Mouse (Mus musculus) kidney, embryonic 16.5 days (tissue): ENCODE measurements around the gene Trio. TPM values are rescaled to one million over a fixed set of nuclear protein-coding genes. Genes with fewer than 3 reads are reported as not detected.

ENCODE experiments used
- ATAC-seq: fragments of 200-750 bp; cut with Nextera tagmentation; 2 replicates; pipeline ENCODE4 v1.8.0; 2017; ENCODE audit warnings: moderate TSS enrichment; ENCODE audit not compliant: low FRiP score, low TSS enrichment
- H3K27ac ChIP-seq: fragments of 300-500 bp; sonication (generic); 2 replicates; pipeline ENCODE4 v1.5.1; 2014; ENCODE audit warnings: low read length
- H3K27me3 ChIP-seq: fragments of 300-500 bp; sonication (generic); 2 replicates; pipeline ENCODE4 v1.6.1; 2014; ENCODE audit warnings: low read length, control low read depth, mixed read lengths; ENCODE audit not compliant: insufficient read depth
- H3K36me3 ChIP-seq: fragments of 300-500 bp; sonication (generic); 2 replicates; pipeline ENCODE4 v1.6.1; 2014; ENCODE audit warnings: low read length, control low read depth, mixed read lengths; ENCODE audit not compliant: insufficient read depth
- H3K4me1 ChIP-seq: fragments of 300-500 bp; sonication (generic); 2 replicates; pipeline ENCODE4 v1.6.1; 2014; ENCODE audit warnings: low read length, control low read depth, mixed read lengths; ENCODE audit not compliant: insufficient read depth
- H3K4me2 ChIP-seq: fragments of 300-500 bp; sonication (generic); replicated peaks from 2 replicates; pipeline ENCODE4 v1.6.1; 2014; ENCODE audit warnings: low read depth, low read length
- H3K4me3 ChIP-seq: fragments of 300-500 bp; sonication (generic); 2 replicates; pipeline ENCODE4 v1.5.1; 2014; ENCODE audit warnings: mild to moderate bottlenecking, low read length
- H3K9ac ChIP-seq: fragments of 300-500 bp; sonication (generic); replicated peaks from 2 replicates; pipeline ENCODE4 v1.6.1; 2014; ENCODE audit warnings: low read length
- H3K9me3 ChIP-seq: fragments of 300-500 bp; sonication (generic); 2 replicates; pipeline ENCODE4 v1.6.1; 2016; ENCODE audit warnings: low read length, control low read depth
- WGBS: fragments of 180-500 bp; shearing (Covaris S2); extraction: QIAGEN DNeasy Blood & Tissue Kit; methylation state at CpG from one replicate; pipeline ENCODE4 v1.1.7; 2014; 5-methylcytosine and 5-hydroxymethylcytosine counted together
- polyA plus RNA-seq: library from polyadenylated mRNA; unstranded; fragments of >200 nt; fragmentation: Nextera tagmentation; extraction: Ambion mirVana; gene quantifications from 2 replicates; pipeline ENCODE4 v1.2.1, GENCODE M21; 2015

The Trio gene
- polyA plus RNA-seq, 1 experiment from 2014 or later: 24.3 TPM

DNA sequence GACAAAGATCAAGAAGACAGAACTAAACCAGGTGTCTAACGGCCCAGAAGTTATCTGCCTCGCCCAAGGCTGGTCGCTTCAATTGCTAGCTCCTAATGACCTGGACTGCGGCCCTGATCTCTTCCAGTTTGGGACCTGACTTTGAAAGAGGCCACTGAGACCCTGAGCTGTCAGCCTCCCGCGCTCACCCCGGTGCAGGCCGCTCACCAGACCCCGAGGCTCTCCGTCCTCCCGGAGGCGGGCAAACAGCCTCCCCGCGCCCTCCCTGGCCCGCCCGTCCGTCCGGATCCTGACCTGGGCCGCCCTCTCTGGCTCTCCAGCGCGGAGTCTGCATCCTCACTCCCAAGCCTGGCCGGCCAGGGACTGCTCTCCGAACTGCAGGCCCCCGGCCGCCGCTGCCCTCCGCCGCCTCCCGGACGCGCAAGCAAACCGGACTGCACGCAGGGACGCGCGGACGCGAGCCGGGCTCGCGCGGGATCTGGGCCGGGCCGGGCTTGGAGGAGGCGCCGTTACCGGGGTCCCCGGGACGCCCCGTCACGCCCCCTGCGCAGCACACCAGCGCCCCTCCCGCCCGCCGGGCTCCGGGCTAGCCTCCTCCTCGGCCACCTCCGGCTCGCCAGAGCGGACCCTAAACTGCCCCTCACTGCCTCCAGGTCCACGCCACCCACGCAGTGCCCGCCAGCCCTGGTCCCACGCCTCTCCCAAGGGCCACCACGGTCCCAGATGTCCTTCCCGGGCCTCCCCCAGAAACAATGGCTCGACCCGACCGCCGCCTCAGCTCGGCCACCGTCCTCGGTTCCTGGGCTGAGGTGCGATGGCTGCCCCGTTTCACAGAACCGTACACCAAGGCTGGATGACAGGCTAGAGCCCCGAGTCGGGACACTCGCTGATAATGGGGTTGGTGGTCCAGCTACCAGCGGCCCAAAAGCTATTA, 1.4 kb downstream of the Trio start:
- peak overlapping the region; percentile 97 for H3K27ac ChIP-seq
- H3K4me3 ChIP-seq: peak overlapping the region; percentile 92
- peaks cover 36% of the 10 kb centered on the region for H3K4me1 ChIP-seq
- ATAC-seq: peak; percentile 47
- H3K36me3 ChIP-seq: no peaks in the 10 kb centered on the region
- H3K9ac ChIP-seq: peak overlapping the region; percentile 95
- WGBS: under 1% methylated on average over 61 of the region's 81 CpGs
- no peaks in the 10 kb centered on the region for H3K9me3 ChIP-seq
- H3K4me2 ChIP-seq: peak overlapping the region; percentile 64
- no peaks in the 10 kb centered on the region for H3K27me3 ChIP-seq

DNA sequence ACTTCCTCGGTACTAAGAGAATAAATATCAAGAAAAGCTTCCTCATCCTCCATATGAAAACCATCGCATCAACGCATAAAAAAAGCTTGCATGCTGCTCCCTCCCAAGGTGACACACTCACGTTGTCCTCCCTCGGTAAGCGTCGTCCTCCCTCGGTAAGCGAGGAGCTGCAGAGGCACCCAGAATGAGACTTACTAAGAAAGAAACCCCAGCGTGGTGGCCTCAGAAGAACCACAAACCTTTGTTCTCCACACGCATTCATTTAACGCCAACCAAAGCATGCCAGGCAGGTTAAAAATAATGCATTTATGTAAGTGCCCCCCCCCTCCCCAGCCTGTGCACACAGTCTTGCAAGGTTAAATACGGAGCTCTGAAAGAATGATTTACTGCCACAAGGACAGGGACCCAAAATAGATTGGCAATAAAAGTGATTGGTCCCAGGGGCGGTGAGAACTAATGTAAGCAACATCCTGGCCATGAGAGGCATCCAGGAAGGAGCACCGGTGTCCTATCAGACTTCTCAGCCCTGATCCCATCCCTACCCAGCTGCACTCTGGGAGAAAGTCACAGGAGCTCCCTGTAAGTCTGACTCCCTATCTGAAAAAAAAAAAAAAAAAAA, 3.9 kb downstream of the Trio start:
- H3K9me3 ChIP-seq: no peaks in the 10 kb centered on the region
- H3K4me3 ChIP-seq: peak overlapping the region; percentile 19; the same call in 1 of the 2 replicates
- peaks cover 36% of the 10 kb centered on the region for H3K4me1 ChIP-seq
- H3K27ac ChIP-seq: no peak overlapping the region
- peak overlapping the region; percentile 31 for H3K4me2 ChIP-seq
- WGBS: 10% methylated on average over 15 of the region's 15 CpGs
- peak overlapping the region; percentile 23; the same call in 1 of the 2 replicates for H3K9ac ChIP-seq
- H3K36me3 ChIP-seq: no peaks in the 10 kb centered on the region
- H3K27me3 ChIP-seq: no peaks in the 10 kb centered on the region
- no peak for ATAC-seq

DNA sequence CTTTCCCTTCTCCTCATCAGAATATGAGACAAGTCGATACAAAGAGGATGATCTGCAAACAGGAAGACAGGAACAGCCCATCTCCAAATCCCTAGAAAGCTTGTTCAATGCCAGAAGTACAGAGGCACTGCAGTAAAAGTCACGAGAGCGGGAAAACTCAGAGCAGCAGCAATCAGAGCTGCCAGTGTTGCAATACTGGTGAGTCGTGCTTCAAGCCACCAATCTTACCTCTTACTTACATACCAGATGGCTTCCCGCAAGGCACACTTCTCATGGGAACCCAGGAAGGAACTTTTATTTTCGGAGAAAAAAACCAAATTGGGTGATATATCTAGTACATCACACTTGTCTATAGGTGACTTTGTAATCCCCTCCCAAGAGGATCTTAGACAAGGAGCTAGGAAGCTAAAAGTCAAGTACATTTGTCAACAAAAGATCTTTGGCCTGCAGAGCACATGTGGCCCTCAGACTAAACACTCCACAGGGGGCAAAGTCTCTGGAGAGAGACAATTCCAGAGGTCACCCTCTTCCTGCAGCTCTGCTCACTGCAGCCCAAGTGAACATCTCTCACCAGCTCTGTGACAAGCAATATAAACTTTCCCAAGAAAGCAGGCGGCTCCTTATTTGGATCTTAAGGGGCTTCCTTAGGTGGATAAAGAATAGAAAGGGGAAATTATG, 6.1 kb downstream of the Trio start:
- Histone ChIP-seq H3K4me1 (peaks cover 36% of the 10 kb centered on the region), H3K4me2 (no peak overlapping the region), H3K27me3 (no peaks in the 10 kb centered on the region), H3K36me3 (no peaks in the 10 kb centered on the region), H3K9ac (no peak overlapping the region), H3K27ac (no peak overlapping the region), H3K4me3 (no peak overlapping the region), H3K9me3 (no peaks in the 10 kb centered on the region)
- ATAC-seq: no peak
- WGBS: 63% methylated on average over 7 of the region's 7 CpGs

DNA sequence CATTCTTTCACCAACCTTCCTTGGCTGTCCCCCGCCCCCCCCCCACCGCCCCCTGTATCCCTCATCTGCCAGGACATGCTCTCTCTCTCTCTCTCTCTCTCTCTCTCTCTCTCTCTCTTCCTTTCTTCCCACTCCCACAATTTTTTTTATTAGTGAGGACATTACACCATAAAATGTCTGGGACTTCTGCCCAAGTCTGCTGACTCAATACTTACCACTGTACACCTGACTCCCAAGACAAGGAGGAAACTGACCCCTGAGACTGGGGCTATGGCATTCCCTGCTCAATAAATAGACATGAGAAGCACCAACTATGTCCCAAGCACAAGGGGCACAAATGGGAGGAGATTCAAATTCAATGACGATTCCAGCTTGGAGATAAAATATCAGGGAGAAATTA, 18.1 kb downstream of the Trio start:
- Histone ChIP-seq H3K9me3 (no peaks in the 10 kb centered on the region), H3K4me2 (no peak overlapping the region), H3K4me3 (no peak overlapping the region), H3K27ac (no peak overlapping the region), H3K27me3 (no peaks in the 10 kb centered on the region), H3K4me1 (peaks cover 54% of the 10 kb centered on the region), H3K9ac (no peak overlapping the region), H3K36me3 (no peaks in the 10 kb centered on the region)
- ATAC-seq: no peak
- 51% methylated on average over 3 of the region's 3 CpGs for WGBS

GRCm38 (mm10) chr15:28004192-28004767, 21.4 kb downstream of the Trio start:
- no peaks in the 10 kb centered on the region for H3K27me3 ChIP-seq
- ATAC-seq: no peak
- no peaks in the 10 kb centered on the region for H3K9me3 ChIP-seq
- H3K4me1 ChIP-seq: peaks cover 81% of the 10 kb centered on the region
- H3K27ac ChIP-seq: peak overlapping the region; percentile 71; the same call in 1 of the 2 replicates
- no peak overlapping the region for H3K4me2 ChIP-seq
- no peak overlapping the region for H3K9ac ChIP-seq
- no peak overlapping the region for H3K4me3 ChIP-seq
- no peaks in the 10 kb centered on the region for H3K36me3 ChIP-seq
- 33% methylated on average over 5 of the region's 5 CpGs for WGBS

DNA sequence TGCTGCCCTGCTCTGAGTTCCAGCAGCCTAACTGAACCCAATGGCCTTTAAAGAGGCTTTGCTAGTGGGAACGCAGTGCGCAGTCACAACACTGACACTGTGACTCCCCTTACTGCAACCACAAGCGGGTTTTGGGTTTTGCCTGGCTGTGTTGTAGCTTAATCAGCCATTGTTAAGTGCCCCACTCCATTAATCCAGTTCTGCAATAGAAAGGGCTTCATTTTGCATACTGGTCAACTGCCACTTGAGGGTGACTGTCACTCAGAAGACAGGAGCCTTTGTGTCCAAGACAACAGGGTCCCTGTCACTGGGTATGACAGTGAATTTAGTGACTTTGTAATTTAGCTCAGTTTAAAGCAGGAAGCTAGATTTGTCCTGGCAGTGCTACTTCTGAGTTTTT, 23.1 kb downstream of the Trio start:
- no peaks in the 10 kb centered on the region for H3K27me3 ChIP-seq
- H3K36me3 ChIP-seq: no peaks in the 10 kb centered on the region
- no peak overlapping the region for H3K27ac ChIP-seq
- peaks cover 86% of the 10 kb centered on the region for H3K4me1 ChIP-seq
- no peak overlapping the region for H3K4me2 ChIP-seq
- ATAC-seq: no peak
- no peak overlapping the region for H3K4me3 ChIP-seq
- no peaks in the 10 kb centered on the region for H3K9me3 ChIP-seq
- WGBS: 80% methylated on average over 3 of the region's 3 CpGs
- no peak overlapping the region for H3K9ac ChIP-seq

DNA sequence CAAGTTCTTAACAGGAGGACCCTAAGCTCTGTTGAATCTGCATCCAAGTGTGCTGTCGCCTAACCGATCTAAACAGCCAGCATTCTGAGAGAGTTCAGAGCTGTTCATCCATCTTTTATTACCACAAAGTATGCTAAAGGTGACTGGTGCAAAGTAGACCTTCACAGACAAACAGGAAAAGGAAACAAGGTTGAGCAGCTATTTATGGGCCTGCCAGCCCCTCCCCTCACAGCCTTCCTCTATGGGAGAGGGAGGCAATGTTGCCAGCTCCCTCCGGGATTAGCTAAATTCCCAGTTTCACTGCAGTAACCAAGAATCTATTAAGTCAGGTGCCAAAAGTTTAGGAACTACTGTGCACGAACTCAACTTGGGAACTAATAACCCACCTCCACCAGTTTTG, 24.3 kb downstream of the Trio start:
- Histone ChIP-seq H3K36me3 (0 out of 2 replicates have a peak, but pooled peaks cover 2% of the 10 kb centered on the region), H3K4me3 (no peak overlapping the region), H3K4me1 (peaks cover 89% of the 10 kb centered on the region), H3K27ac (peak overlapping the region; percentile 19), H3K4me2 (no peak overlapping the region), H3K27me3 (no peaks in the 10 kb centered on the region), H3K9me3 (no peaks in the 10 kb centered on the region), H3K9ac (no peak overlapping the region)
- 0 out of 2 replicates have a peak, but pooled peaks have one; percentile 37 for ATAC-seq
- 23% methylated on average over 4 of the region's 4 CpGs for WGBS

GRCm38 (mm10) chr15:27998621-27999359, 26.9 kb downstream of the Trio start:
- H3K9ac ChIP-seq: 0 out of 2 replicates have a peak overlapping the region, but pooled peaks have one; percentile 4
- H3K27me3 ChIP-seq: no peaks in the 10 kb centered on the region
- H3K4me2 ChIP-seq: peak overlapping the region; percentile 20; the same call in 1 of the 2 replicates
- H3K4me1 ChIP-seq: peaks cover 94% of the 10 kb centered on the region
- 15% methylated on average over 8 of the region's 8 CpGs for WGBS
- peak; percentile 46 for ATAC-seq
- 0 out of 2 replicates have a peak, but pooled peaks cover 4% of the 10 kb centered on the region for H3K36me3 ChIP-seq
- H3K4me3 ChIP-seq: no peak overlapping the region
- H3K9me3 ChIP-seq: no peaks in the 10 kb centered on the region
- peak overlapping the region; percentile 35; the same call in 1 of the 2 replicates for H3K27ac ChIP-seq

GRCm38 (mm10) chr15:27997917-27998316, 27.7 kb downstream of the Trio start:
- no peak overlapping the region for H3K4me3 ChIP-seq
- no peak overlapping the region for H3K9ac ChIP-seq
- 0 out of 2 replicates have a peak, but pooled peaks cover 4% of the 10 kb centered on the region for H3K36me3 ChIP-seq
- H3K4me2 ChIP-seq: 0 out of 2 replicates have a peak overlapping the region, but pooled peaks have one; percentile 20
- ATAC-seq: 0 out of 2 replicates have a peak, but pooled peaks have one; percentile 21
- 9% methylated on average over 8 of the region's 8 CpGs for WGBS
- no peaks in the 10 kb centered on the region for H3K9me3 ChIP-seq
- 0 out of 2 replicates have a peak overlapping the region, but pooled peaks have one; percentile 35 for H3K27ac ChIP-seq
- H3K27me3 ChIP-seq: no peaks in the 10 kb centered on the region
- H3K4me1 ChIP-seq: peaks cover 96% of the 10 kb centered on the region
